Mouse (Mus musculus): ENCODE measurements at regions not wholly inside any gene's neighbourhood (a gene's known extent, or its start where the extent isn't known, plus 50 kb on each side); places are given as distances from the start of the nearest gene placed in this dataset.

DNA sequence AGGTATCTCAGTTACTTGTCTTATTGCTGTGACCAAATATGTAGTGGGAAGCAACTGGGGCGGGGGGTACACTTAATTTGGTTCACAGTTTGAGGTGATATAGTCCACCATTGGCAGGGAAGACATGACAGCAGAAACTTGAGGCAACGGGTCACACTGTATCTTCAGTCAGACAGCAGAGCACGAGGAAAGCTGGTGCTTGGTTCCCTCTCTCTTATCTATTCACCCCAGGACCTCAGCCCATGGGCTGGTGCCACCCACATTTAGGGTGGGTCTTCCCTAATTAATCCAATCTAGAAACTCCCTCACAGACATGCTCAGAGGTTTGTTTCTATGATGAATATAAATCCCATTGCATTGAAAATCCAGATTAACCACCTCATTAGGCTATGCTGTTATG lies 56.5 kb downstream of the Otud1 start:
- no peak for DNase-seq (ENCODE audit: low spot score)

DNA sequence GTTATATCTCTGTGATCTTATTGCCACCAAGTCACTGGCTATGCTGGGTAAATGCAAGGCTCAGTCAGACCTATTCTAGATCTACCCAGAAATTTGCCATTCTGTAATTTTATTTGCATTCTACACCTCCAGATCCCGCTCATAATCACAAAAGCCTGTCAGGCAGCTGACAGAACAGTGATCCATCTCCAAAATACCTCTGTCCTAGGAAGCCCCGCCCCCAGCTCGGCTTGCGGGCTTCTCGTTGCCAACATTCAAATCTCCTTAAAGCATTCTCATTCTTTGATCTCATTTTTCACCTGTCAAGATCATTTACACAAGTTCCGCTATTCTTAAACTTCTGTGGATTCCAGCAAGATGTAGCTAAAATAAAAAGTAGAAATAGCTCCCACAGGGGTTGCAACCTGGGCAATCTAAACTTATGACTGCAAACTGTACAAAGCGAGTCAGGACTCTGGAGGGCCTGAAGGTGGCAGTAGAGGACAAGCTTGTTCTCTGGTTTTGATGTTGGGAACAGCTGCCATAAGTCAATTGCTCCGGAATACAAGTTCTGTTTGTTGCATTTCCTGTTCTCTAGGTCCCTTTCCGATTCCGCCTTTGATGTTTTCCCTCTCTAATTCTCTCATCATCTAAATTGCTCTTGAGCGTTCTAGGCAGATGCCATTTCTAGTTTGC lies 58.1 kb downstream of the Otud1 start:
- DNase-seq (ENCODE audit: low spot score) = peak; percentile 72

DNA sequence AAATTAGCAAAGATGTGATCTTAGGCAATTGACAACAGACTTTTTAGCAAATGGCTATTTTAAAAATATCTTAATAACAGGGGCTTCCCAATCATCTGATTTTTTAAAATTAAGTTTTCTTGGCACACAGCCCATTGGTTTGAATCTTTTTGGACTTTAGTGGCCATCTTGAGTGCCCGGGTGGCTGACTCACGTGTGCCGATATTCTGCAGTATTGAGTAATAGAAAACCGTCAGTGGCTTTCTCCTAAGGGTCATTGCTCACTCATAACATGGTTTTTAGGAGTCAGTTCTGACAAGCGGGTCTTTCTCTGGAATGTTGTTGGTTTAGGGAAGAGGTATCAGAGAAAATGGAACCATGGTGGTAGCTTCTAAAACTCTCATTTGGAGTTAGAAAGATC lies 58.8 kb downstream of the Otud1 start:
- DNase-seq (ENCODE audit: low spot score) = no peak

DNA sequence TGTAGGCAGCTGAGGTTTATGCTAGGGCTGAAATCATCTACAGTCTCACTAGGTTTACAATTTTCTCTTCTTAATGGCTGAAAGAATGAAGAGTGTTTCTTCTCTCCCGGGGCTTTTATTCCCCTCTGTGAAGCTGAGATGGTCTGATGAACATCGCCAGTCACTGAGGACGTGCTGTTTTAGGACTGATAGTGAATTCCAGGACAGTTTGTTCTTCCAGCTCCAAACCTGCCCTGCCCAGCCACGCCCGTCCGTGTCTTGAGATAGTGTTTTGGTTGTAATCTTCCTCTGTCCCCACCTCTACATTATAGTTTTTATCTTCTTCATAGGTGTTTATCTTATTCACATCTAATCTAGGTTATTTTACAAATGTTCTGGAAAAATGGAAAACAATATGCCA lies 68.5 kb downstream of the Otud1 start:
- DNase-seq (ENCODE audit: low spot score) = no peak

DNA sequence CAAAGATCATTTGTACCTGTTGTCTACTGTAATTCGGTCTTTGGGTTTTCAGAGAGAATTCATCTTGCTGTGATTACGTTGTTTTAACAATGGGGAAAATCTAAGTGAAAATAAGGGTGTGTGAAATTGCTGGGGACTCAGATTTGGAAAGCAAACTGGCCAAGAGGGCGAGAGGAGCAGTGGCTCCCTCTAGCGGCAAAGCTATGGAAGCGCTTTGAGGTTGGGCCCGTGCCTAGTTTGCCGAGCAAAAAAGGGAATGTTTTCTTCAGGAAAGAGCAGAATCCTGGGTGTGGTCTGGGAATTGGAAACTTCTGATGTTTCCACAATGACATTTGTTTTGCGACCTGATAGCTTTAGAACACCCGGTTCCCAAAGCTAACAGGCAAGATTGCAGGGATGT lies 69.4 kb downstream of the Otud1 start:
- DNase-seq (ENCODE audit: low spot score) = peak; percentile 61

DNA sequence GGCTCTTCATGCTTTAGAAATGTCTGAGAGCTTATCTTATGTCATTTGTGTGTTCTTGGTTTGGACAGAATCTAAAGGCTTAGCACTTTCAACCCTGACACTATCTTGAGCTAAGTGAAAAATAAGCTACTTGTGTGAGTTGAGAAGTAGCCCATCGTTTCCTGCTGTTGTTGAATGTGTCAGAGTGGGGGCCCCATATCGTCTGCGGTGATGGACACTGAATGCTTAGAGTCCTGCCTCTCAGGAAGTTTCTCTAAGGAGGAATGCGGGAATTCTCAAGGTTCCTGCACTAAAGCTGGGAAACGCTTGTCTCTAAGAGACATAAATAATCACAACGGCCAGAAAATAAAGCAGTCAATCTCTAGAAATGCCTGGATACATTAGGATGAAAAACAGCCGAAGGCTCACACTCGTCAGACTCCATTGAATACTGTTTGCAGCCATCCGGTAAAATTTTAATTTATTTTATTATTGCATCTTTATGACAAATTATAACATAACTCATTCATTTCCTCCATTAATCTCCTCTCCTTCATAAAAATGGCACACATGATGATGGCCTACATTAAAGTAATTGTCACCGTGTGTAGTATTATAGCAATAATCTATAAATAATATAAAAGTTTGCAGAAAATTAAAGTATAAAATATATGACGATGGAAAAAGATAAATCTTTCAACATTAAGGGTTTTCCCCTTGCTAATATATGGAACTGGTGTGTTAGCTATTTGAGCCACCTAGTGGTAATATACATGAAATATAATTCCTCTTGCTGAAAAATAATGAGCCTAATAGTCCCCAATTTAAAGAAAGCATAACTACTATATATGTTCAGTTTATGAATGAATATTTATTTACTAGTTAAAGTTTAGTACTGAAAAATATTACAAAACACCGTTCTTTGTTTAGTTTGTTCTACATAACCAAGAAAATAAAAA lies 75.6 kb downstream of the Otud1 start:
- DNase-seq (ENCODE audit: low spot score) = no peak

DNA sequence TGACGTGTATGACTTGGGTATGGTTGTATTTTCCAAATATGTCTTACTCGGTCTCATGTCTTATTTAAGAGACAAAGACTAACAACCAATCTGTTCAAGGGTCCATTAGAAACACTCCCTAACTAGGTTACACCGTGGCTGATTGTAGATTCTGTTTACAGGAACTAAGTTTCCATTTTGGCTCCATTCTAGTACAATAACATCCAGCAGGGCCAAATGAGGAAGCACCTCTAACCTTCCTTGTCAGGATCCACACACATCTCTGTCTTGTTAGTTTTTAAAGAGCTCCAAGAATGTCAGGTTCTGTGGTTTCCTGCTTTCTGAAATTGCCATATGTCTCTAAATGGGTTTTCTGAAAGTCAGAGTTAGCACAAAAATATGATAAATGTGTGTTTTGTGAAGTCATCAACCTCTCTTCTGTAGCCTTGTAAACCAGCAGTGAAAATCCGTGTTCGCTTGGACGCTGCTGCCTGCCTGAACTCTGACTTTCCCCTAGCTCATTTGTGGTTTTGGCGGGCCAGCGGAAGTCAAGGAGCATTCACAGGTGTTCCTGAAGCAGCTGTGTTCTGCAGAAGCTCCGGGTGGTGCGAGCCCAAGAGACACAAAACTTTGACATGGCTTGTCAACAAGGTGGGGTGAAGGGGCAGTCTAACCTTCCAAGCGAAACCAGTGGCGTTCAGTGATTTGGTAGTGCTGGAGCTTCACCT lies 76.8 kb downstream of the Otud1 start:
- no peak for DNase-seq (ENCODE audit: low spot score)

DNA sequence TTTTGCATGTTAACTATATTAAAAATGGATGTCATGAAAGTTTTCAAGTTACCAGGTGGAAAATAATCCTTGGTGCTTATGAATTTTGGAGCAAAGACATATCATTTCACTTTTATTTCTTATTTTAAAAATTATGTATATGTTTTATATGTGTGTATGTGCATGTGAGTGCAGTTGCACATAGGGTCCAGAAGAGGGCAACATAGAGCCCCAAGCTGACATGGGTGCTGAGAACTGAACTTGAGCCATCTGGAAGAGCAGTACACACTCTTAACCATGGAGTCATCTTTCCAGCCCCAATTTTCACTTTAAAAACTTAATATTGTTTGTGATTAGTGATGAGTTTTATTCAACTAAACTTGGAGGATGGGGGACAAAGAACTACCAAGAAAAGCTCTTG lies 84.0 kb downstream of the Otud1 start:
- no peak for DNase-seq (ENCODE audit: low spot score)

DNA sequence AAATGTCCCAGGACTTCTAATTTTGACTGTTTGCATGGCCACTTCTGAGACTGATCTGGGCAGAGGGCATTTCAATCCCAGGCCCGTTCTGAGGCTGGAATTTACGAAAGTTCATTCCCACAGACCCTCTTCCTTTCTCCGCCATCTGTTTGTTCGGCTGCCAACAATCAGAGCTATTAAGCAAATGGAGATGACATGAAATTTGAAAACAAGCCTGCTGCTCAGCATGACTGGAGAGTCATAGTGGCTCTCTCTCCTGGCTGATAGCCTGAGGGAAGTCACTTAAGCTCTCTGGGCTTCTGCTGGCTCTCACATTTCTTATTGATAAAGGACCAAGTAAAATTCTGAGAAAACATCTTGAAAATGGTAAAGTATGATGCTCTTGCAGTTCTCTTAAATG lies 85.9 kb downstream of the Otud1 start:
- no peak for DNase-seq (ENCODE audit: low spot score)

DNA sequence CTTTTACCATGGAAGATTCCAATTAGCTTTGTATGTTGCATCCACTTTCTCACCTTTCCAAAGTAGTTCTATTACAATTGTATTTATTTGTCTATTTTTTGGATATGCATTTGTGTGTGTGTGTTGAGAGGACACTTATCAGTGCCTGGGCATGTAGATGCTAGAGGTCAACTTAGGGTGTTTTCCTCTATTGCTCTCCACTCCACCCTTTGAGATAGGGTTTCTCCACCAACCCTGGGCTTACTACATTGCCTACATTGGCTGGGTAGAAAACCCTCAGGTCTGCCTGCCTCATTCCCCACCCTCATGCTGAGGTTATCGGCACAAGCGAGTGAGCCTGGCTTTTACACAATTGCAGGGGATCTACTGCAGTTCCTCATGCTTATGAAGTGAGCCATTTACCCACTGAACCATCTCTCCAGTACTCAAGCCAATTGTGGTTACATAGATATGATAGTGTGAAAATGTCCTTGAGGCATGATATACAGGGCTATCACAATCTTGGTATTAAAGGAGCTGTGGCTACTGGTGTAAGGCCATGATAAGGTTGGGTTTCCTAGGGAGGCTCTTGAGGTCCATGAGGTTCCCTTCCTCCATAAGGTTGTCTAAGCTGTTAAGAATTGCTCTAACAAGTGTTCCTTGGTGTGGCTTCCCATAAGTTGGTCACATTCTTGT lies 87.6 kb downstream of the Otud1 start:
- no peak for DNase-seq (ENCODE audit: low spot score)

DNA sequence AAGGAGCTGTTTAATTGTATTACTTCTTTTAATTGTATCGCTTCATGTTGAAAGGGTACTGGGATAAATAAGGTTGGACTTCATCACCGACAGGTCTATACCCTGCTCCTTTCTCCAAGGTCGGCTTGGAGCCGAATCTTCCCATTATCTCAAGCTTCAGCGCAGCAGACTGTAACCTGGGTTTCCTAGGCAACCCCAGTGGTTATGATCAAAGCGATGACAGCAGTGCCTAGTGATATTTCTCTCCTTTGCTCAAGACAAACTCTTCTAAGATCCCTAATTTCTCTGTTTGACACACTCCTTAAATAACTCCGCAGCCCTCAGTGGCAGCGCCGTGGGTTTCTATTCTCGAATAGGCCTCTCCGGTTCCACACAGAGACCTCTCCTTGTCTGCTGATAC lies 95.2 kb downstream of the Otud1 start:
- DNase-seq (ENCODE audit: low spot score) = no peak

DNA sequence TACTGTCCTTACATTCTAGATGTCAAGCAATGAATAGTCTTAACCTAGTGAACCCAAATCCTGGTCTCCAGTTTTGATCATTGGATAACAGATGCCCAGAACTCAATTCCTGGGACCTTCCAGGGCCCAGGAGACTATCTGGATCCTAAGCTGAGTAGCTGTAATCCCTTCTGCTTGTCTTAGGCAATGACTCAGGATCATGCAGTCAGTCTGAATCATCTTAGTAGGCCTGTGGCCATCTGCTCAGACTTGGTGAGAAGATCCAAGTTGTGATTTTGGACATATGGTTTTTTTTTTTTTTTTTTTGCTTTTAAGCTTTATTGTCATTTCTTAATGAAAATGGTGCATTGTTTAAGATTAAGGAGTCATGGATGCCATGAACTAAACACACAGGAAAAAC lies 95.9 kb downstream of the Otud1 start:
- no peak for DNase-seq (ENCODE audit: low spot score)

DNA sequence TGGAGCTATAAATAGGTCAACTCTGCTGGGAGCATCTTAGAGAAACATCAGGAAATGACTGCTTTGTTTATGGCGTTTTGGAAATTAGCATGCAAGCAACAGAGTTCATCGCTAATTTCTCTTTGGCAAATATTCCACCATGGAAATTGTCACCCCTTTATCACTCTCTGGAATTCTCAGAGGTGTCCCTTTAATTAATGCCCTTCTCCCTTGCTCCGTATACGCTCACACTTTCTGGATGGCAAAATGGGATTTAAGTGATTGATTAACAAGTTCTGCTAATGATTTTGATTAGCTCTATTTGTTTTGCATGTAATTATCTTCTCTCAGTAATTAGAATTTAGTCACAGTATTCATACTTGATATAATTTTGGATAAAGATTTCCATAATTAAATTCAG lies 100.4 kb downstream of the Otud1 start:
- DNase-seq (ENCODE audit: low spot score) = no peak

DNA sequence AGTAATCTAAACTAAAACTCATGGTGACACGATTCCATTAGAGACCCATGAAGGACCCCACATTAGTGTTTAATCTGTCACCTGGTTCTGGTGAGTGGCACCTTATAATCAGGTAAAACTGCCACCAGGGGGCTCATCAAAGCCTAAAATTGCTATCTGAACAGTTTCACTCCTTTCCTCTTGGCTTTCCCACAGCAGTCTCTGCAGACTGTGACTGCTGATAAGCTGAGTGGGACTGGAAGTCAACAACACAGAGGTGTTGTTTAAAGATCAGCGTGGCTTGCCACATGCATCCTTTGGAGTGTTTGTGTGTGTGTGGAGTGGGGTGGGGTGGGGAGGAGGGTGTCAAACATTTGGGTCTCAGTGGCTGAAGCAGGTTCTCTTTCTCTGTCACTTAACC lies 101.6 kb downstream of the Otud1 start:
- DNase-seq (ENCODE audit: low spot score) = no peak

DNA sequence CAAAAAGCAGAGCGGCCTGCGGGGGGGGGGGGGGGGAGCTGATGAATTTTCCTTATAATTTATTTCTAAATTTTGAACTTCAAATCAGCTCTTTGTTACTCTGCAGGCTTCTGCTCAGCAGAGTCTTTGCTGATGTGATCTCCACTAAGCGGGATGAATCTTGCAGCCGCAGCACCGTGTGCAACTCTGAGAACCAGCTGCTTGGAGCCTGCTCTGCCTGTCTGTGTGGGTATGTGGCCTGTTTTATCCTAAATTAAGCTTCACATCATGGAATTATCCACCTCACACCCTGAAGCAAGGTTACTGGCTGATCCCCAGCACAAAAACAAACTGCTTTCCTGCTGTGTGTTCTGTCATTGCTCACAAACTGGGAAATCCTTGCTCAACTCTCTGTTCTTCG lies 102.0 kb downstream of the Otud1 start:
- DNase-seq (ENCODE audit: low spot score) = no peak

DNA sequence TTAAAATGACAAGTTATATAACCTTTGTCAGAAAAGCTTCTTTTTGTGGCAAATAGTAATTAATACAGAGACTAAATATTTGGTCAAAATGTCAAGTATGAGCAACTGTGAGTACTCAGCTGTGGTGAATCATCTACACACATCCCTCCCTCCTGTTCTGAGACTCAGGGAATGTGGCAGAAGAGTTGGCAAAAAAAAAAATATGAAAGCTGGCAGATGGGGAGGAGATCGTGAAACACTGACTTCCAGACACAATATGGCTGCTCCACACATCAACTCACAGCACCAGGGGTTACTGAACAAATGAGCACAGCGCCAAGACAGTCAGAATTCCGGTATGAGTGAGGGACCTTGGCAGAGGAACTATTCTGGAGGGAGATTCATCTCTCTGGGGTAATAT lies 105.4 kb downstream of the Otud1 start:
- DNase-seq (ENCODE audit: low spot score) = no peak

DNA sequence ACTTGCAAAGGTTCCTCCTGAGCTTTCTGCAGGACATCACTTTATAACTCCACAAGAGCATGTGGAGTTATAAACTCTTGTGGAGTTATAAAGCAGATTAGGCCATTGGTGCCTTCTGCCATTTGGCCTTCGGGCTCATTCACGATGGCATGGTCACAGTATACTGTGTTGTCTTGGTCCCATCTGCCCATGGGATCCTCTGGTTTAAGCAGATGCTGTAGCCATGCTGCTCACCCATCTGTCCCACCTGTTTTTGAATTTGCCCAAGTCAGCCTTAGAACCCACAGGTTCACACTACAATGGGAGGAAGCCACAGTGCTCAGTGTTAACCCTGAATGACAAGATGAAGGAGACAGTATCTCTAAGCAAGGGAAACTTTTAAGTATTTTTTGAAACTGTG lies 124.7 kb upstream of the Etl4 start:
- no peak for DNase-seq (ENCODE audit: low spot score)

DNA sequence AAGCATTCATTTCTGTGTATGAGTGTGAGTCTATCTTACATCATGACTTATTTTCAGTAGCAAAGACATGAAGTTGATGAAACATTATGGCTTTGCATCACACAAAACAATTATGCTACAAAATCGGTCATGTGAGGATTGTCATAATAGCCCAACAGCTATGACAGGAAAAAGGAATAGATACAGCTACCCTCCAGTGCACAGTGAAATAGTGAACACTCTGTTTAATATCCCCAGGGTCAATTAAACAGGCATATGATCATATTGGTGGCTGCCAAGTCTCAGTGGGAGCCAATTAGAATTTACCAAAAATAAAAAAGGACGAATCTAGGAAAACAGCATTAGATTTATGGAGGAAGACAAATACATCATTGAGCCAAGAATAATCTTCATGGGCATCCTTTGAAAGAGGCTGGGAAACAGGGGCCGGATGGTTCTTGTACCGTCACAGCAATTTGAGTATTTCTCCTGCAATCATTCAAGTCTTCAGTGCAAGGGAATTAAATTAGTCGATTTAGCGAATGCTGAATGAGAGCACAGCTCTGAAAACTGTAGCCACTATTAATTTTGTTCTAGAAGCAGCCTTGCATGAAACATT lies 123.8 kb upstream of the Etl4 start:
- no peak for DNase-seq (ENCODE audit: low spot score)

DNA sequence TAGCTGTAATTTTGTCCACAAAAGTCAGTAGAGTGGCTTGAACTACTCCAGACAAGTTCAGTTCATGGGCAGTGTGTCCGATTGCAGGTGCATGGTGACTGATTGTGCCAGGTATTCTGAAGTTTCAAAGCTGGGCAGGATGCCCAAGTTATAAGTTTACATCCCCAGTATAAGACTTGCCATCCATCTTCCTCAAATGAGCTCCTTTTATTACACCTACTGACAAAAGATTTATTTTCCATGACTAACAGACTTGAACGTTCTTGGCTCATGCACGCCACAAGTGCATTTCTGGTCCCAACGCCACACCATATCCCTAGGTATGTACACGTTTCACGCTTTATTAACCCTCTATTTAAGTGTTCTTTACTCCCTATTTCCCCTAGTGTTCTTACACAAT lies 117.4 kb upstream of the Etl4 start:
- no peak for DNase-seq (ENCODE audit: low spot score)

DNA sequence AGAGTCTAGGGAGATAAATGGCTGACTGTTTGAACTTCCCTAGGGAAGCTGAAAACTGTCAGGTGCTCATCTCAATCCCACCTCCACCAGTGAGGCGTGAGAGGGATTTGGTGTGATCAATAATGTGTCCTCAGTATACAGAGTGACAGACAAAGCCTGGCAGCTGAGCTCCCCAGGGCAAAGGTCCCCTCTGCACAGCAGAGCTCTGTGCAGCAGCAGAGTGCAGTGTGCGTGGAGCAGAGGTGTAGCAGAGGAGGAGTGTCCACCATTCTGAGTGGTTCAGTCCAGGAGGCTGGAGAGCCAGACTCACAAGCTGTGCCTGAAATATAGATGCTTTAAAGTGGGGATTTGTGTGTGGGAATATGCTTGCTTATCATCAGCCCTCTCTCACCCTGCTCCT lies 112.8 kb upstream of the Etl4 start:
- DNase-seq (ENCODE audit: low spot score) = no peak

Data from heart, adult 8-10 months (tissue).